Mouse (Mus musculus) megakaryocyte progenitor cell, adult 5-6 weeks (primary cell): Measurements from ENCODE around the gene Col1a1. TPM values are rescaled to one million over a fixed set of nuclear protein-coding genes. Genes with fewer than 3 reads are reported as not detected.
"Not testable (repeated sequence)": the region's sequence is repeated elsewhere in the genome, so short reads cannot be mapped to it uniquely, and the experiment has no call there.

Experiments used
- ATAC-seq: replicated peaks from 2 replicates; pipeline ENCODE4 v1.8.0; 2016; ENCODE audit warnings: mild to moderate bottlenecking, moderate TSS enrichment, inconsistent platforms; ENCODE audit not compliant: poor library complexity
- total RNA-seq, 2 experiments: library from RNA; stranded (forward) in 1 of 2; stranded (reverse) in 1 of 2; fragments of 157-497, 149-512 nt in 1 of 2; fragments of 200-1000 nt in 1 of 2; gene quantifications; 2 replicates each; pipeline versions ENCODE4 v1.2.3 to v1.2.4; 2015 to 2017

Gene Col1a1
- total RNA-seq, 2 experiments from 2014 or later: not detected

DNA sequence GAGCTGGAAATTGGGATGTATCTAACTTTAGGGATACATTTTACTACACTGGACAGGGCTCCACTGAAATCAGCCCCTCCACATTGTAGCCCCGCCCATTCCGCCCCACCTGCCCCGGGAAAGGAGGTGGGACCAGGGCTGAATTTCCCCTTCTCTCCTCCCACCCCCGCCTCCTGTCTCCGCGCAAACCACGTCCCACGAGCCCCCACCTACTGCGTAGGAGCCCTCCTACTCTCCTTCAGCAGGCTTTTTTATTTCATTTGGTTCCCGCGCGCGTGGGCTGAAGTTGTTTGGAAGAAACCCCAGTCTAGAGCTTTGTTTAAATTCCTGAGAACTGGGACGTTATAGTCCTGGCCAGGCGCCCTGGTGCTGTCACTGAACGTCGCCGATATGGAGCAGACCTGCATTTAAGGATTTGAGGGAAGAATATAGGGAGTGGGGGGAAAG is 1.3 kb downstream of the Col1a1 start:
- peak; percentile 26; the same call in 1 of the 2 replicates for ATAC-seq

DNA sequence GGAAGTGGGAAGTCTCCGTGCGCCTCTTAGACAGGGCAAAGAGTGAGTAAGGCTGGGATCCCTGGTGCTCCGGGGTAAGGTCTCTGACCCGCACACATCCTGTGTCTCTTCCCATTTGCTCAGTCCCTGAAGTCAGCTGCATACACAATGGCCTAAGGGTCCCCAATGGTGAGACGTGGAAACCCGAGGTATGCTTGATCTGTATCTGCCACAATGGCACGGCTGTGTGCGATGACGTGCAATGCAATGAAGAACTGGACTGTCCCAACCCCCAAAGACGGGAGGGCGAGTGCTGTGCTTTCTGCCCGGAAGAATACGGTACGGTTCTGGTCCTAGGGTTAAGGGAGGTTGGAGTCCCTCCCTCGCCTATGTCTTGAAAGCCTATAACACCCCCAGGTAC is 1.8 kb downstream of the Col1a1 start:
- 0 out of 2 replicates have a peak, but pooled peaks have one; percentile 6 for ATAC-seq

DNA sequence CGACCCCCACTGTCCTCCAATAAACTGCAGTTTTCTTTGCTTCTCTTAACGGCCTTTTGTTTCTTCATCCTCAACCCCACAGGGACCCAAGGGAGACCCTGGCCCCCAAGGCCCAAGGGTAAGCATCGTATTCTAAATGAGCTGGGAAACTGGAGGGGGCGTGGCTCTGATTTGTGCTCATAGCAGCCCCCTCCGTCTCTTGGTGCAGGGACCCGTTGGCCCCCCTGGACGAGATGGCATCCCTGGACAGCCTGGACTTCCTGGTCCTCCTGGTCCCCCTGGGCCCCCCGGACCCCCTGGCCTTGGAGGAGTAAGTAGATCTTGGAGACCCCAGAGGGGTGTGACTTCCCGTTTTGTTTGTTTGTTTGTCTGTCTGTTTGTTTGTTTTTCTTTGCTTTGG is 2.3 kb downstream of the Col1a1 start:
- no peak for ATAC-seq

DNA sequence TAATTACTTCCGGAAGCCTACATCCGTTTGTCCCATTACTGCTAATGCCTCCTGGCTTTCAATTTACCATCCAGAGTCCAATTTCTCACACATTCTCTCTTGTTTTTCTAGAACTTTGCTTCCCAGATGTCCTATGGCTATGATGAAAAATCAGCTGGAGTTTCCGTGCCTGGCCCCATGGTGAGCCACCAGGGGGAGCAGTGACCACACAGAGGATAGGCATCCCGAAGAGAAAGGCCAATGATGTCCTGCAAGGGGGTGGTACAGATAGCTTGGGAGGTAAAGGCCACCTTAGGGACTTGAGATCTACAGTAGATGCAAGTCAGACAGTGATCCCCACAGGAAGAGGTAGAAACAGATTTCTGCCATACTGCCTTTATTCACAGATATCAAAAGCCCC is 3.3 kb downstream of the Col1a1 start:
- ATAC-seq: peak; percentile 54; the same call in 1 of the 2 replicates

DNA sequence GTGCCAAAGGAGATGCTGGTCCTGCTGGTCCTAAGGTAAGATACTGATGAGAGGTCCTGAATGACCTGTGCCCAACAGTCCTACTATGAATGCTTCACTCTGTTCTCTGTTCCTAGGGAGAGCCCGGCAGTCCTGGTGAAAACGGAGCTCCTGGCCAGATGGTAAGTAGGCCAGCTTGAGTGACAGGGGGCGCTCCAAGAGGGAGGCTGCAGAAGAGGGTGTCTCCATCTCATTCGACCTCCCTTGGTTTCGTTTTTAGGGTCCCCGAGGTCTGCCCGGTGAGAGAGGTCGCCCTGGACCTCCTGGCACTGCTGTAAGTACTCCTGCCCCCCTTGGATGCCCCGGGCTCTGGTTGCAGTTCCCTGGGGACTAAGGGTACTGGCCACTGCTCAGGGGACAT is 5.1 kb downstream of the Col1a1 start:
- no peak for ATAC-seq

DNA sequence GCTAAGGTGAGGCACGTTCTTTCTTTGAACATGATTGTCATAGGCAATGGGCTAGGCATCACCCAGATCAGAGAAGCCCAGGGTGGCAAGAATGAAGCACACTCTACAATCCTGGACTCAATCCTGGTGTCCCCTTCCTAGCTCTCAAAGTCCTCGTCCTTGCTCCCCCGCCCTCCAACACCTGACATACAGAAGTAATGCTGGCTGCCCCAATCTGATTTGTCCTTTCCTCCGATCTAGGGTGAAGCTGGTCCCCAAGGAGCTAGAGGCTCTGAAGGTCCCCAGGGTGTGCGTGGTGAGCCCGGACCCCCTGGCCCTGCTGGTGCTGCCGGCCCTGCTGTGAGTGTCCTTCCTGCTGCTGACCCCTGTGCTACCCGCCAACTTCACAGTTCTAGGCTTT is 5.8 kb downstream of the Col1a1 start:
- ATAC-seq: no peak

DNA sequence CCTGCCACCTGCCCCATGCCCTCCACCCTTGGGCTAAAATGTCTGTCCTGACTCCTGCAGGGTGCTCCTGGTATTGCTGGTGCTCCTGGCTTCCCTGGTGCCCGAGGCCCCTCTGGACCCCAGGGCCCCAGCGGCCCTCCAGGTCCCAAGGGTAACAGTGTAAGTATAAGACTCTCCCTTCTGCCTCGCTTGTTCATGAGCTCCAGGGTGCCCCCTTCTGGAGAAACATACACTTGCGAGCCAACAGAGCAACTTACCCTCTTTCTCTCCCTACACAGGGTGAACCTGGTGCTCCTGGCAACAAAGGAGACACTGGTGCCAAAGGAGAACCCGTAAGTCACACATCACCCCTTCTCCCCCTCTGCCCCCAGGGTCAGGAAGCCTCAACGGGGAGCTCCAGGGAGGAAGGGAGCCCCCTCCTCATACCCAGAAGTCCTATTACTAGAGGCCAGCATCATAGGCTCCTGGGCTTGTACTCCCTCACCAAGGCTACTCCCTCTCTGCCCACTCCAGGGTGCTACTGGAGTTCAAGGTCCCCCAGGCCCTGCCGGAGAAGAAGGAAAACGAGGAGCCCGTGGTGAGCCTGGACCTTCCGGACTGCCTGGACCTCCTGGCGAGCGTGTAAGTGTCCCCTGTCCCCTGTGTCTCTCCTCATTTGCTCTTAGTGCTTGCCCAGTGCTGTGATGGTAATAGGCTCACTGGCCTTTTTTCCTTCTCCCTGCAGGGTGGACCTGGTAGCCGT is 6.4 kb downstream of the Col1a1 start:
- peak; percentile 56 for ATAC-seq

DNA sequence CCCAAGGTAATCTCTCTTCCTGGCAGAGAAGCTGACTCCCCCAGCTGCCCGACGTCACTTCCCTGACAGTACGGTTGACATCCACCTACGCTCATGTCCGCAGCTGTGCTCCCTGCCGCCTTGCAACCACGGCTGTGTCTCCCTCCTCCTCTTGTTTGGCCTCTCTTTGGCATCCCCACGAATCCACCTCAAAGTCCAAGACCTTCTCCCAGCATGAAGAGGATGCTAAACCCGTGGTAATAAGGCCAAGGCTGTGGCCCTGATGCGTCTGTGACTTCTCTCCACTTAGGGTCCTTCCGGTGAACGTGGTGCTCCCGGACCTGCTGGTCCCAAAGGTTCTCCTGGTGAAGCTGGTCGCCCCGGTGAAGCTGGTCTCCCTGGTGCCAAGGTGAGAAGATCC is 7.0 kb downstream of the Col1a1 start:
- no peak for ATAC-seq

DNA sequence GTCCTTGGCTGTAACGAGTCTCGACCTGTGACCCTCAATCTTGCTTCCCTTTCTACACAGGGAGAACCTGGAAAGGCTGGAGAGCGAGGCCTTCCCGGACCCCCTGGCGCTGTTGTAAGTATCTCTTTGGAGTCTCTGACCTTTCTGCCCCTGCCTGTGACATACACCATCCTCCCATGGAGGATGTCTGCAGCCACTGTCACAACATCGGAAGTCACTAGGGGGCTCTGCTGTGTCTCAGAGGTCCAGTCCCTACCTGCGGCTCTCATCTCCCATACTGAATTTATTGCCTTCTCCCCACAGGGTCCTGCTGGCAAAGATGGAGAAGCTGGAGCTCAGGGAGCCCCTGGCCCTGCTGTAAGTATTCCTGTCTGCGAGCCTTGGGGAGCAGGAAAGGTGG is 8.3 kb downstream of the Col1a1 start:
- no peak for ATAC-seq

DNA sequence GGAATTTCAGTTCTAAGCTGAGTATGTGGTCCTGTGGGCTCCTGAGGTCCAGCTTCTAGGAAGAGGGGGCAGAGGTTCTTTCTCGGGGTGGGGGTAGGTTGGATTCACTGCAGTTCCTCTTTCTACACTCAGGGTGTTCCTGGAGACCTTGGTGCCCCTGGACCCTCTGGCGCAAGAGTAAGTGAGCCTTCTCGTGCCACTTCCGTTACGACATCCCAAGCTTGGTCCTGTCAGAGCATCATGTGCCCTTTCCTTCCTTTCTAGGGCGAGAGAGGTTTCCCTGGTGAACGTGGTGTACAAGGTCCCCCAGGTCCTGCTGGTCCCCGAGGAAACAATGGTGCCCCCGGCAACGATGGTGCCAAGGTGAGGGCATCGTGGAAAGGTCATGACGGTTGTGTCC is 9.2 kb downstream of the Col1a1 start:
- ATAC-seq: peak; percentile 86

DNA sequence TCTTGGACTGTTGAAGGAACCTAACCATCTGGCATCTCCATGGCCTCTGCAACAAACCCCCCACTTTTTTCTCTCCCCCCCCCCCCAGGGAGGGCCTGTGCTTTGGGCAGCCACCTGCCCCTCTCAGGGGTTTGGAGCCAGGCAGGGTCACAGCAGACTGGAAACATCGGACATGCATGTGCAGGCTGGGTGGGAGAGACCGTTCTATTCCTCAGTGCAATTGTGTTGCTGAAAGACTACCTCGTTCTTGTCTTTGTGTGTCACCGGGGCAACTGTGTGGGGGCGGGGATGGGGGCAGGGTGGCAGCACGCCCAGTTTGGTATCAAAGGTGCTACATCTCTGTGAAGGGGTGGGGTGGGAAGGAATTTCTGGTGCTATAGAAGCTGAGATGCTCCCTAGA is 16.1 kb downstream of the Col1a1 start:
- ATAC-seq: no peak

DNA sequence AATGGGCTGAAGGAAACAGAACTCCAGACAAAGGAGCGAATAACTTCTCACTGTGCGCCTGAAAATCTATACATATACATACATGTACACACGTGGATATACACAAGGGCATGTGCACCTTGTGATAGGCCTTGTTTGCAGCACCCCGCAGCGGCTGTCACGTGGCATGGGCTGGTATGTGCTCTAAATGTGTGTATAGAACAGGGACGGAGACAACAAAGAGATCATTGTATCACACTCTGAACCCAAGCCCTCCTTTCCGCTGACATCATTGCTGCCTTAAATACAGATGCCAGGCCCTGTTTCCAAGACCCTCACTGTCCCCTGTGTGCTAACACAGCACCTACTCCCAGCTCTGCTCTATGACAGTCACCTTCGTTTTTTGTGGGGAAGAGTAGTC is 19.1 kb downstream of the Col1a1 start:
- ATAC-seq: no peak

DNA sequence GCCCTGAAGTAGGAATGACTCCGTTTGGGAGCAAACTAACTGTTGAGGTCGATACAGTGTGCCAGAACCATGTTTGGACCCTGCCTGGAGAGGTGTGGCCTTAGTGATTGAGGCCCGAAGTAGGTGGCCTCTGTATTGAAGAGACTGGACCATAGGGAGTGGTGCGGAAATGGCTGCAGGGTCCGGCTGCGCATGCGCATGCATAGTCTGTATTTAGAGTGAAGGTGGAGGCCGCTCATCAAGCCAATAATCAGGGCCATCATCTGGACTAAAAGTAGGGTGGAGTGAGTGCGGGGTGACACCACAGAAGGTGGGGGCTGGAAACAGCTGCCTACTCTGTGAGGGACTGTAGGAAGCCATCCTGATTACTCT is 21.7 kb downstream of the Col1a1 start:
- no peak for ATAC-seq

DNA sequence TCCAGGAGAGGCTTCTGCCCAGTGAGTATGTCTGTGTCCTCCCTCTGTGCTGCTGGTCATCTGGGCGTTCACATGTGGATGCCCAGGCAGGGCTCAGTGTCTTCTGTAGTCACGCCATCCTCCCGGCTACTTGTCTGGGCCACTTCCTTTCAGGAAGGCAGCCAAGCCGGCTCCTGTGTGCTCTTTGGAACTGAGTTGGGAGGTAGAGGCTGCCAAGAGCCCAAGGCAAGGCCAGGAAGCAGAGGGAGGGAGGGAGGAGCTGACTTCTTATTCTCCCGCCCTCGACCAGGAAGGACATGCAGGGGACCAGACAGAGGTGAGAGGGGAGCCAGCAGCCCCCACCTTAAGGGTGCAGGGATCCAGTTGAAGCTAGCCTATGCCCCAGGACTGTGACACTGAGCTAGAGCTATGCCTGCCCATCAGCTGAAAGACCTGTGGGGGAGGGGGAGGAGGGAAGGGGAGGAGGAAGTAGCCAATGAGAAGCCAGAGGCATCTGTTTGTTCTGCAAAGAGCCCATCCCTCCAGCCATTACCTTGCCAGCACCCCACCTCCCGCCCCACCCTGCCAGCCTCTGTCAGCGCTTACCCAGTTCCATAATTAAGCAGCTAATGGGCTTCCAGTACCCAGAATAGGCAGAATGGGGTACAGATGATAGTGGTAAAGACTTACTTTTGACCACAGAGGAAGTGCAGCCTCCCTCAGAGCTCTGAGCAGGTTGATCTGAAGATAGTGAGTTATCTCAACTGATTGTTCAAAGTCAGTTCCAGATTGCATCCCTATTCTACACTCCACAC is 22.2 kb downstream of the Col1a1 start:
- ATAC-seq: 0 out of 2 replicates have a peak, but pooled peaks have one; percentile 23

DNA sequence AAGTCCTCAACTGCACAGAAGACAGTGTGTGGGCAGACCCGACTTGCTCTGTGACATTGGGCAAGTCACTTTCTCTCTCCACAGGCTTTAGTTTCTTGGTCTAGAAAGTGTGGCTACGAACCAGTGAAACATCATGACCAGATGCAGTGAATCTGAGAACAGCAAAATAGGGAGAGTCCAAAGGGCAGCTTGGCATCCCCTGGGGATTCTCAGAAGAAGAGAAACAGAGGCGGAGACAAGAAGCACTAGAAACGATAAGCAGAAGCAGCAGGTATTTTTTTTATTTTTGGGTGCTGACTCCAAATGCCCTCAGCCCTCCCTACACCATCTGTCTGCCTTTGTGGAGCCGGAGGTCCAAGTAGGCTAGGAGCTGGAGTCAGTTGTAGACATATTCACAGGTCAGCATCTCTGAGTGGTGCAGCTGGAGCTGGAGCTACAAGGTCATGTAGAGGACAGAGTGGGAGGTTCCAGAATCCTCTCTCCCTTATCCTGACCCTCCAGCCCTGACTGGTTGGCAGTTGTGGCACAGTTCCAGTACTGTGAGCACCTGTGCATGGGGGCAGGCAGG is 26.6 kb downstream of the Col1a1 start:
- ATAC-seq: no peak

DNA sequence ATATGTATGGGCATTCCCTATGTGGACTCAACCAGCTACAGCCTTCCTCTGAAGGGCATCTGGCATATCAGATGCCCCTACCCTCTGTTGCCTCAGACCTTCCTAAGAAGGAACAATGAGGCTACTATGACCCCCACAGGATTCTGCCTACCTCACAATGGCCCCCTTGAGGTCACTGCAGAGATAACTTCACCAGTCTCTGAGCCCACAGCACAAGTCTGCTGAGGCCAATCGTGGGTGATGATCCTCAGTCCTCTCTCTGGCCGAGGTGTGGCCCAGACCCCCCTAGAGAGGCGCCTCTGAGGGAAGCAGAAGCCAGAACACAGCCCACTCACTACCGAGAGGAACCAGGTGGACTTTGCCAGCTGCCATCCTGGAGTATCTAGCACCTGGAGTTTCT is 31.4 kb downstream of the Col1a1 start, which contains the start of gene Hils1:
Gene Hils1 (plus strand): TSS at position 175 of the 400 bp plus-strand sequence.
- 0 out of 2 replicates have a peak, but pooled peaks have one; percentile 32 for ATAC-seq

DNA sequence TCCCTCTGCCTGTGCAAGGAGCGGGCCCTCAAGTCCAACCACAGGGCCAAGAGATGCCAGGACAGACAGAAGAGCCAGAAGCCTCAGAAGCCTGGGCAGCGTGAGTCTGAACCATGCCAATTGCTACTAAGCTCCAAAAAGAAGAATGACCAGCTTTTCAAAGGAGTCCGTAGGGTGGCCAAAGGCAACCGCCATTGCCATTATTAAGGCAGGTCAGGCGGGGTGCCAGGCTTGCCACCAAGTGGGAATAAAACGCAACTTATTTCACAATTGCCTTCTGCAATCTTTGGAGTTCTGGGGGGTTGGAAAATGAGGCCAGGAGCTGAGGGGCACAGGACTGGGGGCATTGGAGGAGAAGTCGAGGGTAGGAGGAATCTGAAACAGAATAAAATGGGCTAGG is 32.2 kb downstream of the Col1a1 start:
- no peak for ATAC-seq

DNA sequence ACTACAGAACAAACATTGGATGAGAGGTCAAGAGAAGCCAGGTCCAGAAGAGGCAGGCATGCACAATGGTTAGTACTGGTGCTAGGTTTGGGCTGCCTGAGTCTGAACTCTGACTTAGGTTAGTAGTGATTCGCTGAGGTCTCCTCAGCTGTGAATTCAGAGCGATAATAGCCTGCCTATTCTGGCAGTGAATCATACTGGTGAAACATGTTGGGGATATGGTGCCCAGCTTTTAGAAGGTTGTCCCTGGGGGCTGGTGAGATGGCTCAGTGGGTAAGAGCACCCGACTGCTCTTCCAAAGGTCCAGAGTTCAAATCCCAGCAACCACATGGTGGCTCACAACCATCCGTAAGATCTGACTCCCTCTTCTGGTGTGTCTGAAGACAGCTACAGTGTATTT is 33.7 kb downstream of the Col1a1 start:
- ATAC-seq: not testable (repeated sequence)

DNA sequence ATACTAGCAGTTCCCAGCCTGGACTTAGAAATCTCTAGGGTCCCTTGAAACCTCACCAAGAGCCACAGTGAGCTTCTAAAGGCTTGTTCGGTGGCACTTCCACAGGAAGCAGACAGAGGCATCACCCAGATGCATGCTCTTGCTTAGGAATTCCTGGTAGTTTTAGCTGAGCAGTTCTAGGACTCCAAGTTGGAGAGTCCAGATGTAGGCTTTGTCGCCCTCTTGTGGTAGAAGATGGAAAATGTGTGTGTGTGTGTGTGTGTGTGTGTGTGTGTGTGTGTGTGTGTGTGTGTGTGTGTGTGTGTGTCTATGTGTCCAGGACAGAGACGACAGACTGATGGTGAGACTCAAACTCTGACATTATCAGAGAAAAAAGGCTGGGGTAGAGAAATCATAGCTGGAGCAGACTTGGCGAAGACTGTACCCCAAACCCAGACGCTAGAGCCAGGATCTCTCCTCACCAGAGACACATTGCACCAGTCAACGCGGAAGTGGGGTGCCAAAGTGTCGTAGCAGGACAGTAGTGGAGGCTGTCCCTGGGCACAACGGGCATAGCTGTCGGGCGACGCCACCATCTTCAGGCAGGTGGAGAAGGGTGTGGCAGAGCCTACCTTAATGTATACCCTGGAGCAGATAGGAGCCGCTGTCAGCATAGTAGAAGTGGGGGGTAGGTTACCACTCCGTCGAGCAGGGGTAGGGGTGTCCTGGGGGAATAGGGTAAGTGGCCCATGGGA is 34.4 kb downstream of the Col1a1 start:
- ATAC-seq: peak; percentile 80

DNA sequence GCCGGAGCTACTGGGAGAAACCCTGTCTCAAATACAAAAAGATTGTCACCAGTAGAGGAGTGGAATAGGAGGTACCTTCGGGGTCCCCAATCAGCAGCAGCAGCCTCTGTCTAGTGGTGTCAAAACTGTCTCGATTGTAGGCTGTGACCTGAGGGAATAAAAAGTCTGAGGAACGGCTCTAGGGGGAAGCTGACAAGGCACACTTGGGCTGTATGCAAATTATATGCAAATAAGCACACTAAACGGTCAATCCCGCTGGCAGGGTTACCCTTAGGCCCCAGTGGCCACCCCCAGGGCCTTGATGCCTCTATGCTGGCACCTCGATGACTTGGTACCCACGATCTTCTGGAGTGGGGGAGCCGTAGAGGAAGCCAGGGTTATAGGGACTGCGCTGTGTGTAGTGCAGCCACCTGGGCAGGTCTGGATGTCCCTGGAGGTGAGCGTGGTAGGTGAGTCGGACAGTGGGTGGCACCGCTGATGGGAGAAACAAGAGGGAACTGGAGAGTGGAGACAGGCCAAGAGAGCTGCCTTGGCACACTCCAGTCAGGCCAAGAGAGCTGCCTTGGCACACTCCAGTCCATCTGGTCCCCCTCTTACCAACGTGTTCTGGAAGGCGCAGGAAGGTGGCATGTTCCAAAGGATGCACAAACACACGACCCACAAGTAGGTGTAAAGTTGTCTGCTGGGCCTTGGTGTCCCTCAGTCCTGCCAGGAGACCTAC is 36.0 kb downstream of the Col1a1 start:
- ATAC-seq: no peak; the same call in 1 of the 2 replicates
